Mouse (Mus musculus) activated CD4-positive, CD25-positive, alpha-beta regulatory T cell, adult 4 months (primary cell): ENCODE measurements around the gene Gm20708. TPM values are rescaled to one million over a fixed set of nuclear protein-coding genes. Genes with fewer than 3 reads are reported as not detected.
"Not testable (repeated sequence)": the region's sequence is repeated elsewhere in the genome, so short reads cannot be mapped to it uniquely, and the experiment has no call there.

Experiments used
- ATAC-seq: one replicate; pipeline ENCODE4 v1.8.0; 2017
- polyA plus RNA-seq, 2 experiments: library from polyadenylated mRNA; unstranded; fragments of 100-300 nt; shearing (Covaris generic); gene quantifications; one replicate each; pipeline ENCODE4 v1.2.1; 2017

Gm20708 gene
- polyA plus RNA-seq, 2 experiments from 2014 or later: 3.8 to 5.6 TPM

DNA sequence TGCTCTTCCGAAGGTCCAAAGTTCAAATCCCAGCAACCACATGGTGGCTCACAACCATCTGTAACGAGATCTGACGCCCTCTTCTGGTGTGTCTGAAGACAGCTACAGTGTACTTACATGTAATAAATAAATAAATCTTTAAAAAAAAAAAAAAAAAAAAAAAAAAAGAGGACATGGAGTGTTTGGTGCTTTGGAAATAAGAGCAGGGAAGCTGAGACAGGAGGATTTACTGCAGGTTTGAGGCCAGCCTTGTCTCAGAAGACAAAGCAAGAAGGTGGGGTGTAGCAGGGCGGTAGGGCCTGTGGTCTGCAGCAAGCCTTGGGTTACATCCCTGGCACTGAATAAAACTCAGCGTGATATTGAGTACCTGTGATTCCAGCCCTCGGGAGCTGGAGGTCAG, 24.0 kb downstream of the Gm20708 start:
- not testable (repeated sequence) for ATAC-seq

DNA sequence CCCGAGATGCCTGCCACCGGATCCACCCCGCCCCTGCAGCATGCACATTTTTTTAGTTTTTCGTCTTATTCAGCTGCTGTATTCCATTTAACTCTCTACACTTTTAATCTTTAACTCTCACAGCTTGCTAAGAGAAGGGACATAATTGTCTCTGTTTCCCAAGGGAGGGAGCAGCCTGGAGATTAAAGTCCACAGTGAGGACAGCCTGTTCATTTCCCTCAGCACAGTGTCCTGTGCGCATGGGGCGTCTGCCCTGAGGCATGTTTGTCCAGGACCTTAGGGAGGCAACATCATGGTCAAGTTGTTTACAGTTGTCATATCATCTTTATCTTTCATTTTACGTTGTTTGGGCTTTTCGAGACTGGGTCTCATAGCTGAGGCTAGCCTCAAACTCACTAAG, 24.6 kb downstream of the Gm20708 start:
- ATAC-seq: no peak

DNA sequence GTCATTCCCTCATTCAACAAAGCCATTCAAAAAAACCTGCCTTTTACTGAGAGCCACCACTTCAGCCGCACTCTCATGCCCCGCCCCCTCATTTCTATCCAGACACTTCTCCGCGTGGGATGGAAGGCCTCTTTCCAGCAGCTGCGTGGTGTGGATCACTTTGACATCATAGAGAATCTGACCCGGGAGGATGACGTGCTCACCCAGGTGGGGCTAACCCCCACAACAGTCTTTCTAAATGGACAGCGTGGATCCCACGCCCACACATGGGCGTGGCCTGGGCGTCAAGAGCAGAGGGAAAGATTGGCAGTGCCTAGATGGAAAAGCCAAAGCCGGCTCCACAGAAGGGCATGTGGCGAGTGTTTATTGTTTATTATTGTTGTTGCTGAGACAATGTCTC, 26.8 kb downstream of the Gm20708 start:
- no peak for ATAC-seq

DNA sequence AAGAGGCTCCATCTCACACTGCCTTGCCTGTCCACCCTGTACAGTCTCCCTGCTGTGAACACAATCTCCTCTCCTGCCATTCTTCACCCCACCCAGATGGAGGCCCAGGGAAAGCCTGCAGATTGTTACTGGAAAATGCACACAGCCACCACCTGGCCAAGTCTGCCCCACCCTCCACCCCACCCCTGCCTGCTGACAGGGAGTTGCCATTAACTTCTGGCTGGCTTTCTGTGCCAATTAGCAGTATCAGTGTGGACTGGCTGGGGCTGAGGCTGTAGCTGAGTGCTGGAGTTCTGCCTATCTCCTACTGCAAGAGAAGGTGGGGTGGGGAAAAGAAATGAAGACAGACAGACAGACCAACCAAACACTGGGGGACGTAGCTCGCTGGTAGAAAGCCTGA, 29.1 kb downstream of the Gm20708 start:
- no peak for ATAC-seq

DNA sequence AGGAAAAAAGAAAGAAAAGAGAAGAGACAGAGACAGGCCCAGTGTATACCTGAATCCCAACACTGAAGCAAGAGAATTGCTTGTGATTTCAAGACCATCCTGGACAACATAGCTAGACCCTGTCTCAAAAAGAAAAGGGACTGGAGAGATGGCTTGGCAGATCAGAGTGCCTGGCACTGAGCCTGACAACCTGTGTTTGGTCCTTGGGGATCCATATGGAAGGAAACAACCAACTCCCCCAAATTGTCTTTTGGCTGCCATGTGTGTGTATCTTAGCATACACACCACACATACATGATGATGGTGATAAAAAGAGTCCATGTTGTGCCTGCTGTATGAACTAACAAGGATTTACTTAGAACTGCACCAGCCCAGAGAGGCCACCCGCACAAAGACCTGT, 29.6 kb downstream of the Gm20708 start:
- ATAC-seq: no peak

DNA sequence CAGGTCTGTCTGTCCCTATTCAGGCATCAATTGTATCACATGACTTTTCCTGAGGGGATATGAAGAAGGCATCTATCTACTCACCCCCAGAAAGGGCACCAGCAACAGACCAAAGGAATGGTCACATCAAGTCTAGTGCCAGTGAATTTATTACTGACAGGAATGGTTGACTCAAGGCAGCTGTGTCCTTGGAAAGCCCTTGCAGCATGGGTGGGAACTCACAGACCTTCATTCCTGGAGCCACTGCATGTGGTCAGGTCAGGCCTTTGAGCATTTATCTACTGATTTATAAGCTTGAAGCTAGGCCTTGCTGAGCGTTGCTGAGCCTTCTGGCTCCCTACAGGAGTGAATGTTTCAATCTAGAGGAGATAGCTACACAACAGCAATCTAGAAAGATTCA, 31.4 kb downstream of the Gm20708 start:
- ATAC-seq: no peak

DNA sequence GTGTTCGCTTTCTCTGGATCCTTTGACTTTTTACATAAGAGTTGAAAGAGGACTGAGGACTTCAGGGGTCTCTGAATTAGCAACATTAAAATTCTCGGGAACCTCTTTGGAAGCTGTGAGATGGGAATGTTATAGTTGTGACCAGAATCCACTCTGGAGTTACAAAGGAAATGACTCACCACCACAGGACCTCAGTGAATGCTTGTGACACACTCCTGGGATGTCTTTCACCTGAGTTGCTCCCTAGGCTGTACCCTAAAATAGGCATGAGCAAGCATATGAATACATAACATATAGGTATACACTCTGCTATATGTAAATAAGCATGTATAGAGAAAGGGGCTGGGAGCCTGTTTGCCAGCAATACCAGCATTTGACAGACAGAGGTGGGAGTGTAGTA, 34.0 kb downstream of the Gm20708 start:
- no peak for ATAC-seq

DNA sequence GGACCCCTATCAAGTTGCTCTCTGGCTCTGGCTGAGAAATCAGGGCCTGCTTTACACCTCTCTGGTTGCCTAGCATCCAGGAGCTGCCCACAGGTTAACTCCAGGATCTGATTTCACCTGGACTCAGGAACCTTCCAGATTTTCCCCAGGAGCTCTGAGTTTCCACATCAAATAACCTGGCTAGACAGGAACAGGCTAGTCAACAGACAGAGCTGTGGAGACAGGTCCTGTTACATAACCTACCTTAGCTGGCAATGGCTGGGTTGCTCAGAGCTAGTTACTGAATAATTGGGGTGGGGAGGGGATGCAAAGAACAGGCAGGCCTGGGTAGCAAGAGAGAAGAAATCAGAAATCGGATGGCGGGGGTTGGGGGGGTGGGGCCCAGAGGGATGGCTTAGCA, 35.5 kb downstream of the Gm20708 start:
- ATAC-seq: no peak

DNA sequence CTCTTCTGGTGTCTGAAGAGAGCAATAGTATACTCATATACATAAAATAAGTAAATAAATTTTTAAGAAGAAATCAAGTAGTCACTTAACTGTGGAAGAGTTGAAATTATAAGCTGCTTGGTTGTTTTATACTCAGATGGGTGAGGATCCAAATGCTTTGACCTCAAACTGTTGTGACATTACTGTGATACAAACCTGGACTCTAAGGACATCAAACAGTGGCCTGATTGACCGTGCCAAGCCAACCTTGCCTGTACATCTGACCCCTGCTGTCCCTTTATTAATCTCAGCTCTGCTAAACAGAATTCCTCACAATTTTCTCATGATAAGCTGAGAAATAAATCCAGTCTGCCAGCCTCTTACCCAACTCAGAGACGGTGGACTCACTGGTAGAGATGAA, 36.2 kb downstream of the Gm20708 start:
- no peak for ATAC-seq

DNA sequence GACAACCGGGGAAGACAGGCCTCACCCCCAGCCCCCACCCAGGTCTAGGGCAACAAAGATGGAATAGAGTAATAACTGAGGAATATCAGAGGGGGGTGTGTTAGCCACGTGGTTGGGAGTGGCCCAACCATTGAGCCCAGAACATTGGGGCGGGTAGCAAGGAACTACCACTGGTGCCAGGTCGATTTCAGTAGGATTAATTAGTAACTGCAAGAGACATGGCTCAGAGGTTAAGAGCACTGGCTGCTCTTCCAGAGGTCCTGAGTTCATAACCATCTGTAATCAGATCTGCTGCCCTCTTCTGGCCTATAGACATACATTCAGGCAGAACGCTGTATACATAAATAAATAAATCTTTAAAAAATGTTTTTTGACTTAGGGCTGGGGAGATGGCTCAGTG, 37.2 kb downstream of the Gm20708 start:
- no peak for ATAC-seq

DNA sequence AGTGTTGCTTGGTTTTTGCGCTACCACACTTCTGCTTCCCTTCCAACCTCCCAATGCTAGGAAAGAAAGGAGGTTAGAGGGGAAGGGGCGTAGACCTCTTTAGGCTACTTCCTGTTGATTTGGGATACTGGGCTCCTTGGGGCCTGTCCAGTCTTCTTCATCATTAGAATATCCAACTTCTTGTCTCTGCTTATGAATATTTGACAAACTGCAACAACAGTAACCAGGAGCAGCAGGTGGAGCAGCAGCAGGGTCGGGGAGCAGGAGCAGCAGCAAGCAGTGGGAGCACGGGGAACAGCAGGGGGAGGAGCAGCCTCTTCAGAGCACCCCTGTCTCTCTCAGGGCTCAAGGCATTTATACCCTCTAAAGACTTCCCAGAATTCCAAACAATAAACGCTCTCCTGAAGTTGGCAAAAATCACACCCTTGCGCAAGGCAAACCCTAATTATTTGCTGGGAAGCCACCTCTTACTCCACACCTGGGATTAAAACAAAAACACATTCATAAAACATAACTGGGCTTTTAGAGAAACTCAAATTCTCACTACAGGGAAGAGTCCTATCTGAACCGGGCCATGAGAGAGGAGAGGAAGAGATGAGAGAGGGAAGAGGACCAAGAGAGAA, 38.2 kb downstream of the Gm20708 start:
- no peak for ATAC-seq

DNA sequence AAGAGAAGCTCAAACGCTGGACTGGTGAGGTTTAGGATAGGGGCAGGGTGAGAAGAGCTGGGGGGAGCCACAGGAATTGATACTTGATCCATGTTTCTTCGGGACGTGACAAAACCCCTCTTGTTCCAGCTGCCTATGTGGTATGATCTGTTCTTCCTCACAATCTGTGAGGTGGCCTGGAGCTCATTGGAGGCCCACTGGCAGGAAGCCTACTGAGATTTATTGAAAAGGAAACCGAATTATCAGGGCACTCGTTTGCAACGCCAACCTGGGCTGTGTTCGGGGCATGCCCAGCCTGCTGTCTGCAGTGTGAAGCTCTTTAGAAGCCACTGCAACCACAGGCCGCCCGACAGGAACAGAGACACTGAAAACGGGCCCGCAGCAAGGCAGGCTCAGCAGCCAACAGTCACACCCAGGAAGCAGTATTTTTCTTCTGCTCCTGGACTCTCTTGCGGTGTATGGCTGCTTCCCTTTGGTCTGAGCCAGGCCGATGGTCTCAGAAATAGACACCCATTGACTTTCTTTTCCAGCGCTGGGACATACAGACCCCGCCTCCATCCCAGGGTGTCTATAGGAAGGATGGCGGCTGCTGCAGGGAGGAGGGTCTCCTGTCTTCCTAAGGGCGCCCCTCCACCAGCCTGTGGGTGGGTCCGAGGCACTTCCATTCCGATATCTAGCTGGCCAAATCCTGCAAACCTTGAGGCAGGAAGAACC, 39.0 kb downstream of the Gm20708 start:
- ATAC-seq: peak; percentile 77

DNA sequence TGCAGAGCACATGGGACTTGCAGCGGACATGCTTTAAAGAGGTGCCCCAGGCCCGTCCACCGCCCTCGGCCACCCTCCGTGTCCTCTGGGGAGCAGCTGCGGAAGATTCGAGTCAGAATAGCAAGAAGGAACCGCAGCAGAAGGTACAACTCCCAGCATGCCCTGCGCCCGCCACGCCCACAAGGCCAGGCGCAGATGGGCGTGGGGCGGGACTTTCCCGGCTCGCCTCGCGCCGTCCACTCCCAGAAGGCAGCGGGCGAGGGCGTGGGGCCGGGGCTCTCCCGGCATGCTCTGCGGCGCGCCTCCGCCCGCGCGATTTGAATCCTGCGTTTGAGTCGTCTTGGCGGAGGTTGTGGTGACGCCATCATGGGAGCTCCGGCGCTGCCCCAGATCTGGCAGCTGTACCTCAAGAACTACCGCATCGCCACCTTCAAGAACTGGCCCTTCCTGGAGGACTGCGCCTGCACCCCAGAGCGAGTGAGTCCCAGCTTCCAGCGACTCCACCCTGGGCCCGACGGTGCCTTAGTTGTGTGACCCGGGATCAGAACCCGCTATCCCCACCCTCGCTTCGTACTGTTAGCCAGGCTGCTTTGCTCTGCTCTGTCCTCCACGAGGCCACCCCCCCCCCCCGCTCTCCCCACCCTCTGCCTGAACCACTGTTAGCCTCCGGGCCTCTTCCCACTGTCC, 39.7 kb downstream of the Gm20708 start, which contains the start of gene Birc5:
TSS of gene Birc5 (plus strand) at position 267 of the 687 bp plus-strand sequence.
- peak; percentile 72 for ATAC-seq

DNA sequence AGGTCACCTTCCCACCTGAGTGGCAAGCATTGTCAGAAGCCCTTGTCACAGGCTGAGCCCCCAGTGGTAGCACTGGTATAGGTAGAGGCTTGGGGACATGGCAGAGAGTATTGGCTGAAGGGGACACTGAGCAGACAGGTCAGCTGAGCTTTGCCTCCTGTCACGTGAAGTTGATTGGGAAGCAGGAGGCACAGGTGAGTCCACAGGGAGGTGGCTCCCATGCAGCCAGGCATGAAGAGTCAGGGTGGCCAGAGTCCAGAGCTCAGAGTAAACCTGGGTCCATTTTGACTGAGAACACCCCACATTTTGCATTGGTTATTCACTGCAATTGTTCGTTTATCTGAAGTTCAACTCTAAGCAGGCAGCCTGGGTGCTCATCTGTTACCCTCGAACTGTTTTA, 43.4 kb downstream of the Gm20708 start:
- no peak for ATAC-seq

DNA sequence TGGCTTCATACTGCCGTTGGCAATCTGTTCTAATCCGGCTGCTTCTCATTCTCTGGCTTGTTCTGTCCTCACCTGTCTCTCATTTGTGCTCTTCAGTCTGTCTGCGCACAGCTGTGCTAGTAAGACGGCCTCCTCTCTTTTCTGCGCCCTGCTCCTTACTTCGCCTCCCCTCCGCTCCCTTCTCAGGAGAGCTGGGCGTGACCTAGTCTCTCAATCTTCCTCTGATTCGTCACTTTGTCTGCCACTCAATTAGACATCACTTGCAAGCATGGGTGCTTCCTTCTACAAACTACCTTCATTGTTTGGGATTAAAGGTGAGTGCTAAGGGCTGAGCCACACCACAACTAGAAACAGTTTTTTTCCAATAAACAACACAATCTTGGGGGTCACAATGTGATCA, 44.8 kb downstream of the Gm20708 start:
- no peak for ATAC-seq

DNA sequence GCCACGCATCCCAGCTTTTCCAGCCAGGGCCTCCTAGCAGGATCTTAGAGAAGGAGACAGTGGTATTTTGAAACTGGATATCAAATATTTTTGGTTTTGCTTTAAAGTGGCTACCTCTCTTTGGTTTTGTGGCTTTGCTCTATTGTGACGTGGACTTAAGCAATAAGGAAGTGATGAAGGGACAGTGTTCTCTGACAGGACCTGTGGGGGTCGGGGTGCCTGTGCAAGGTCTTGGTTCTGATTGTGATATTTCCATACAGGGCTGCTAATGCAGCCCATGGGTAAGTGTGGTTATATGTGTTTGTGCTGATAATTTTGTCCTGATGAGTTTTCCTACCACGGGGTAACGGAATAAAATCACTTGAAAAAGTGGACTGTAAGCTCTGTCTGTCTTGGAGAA, 45.9 kb downstream of the Gm20708 start:
- no peak for ATAC-seq

DNA sequence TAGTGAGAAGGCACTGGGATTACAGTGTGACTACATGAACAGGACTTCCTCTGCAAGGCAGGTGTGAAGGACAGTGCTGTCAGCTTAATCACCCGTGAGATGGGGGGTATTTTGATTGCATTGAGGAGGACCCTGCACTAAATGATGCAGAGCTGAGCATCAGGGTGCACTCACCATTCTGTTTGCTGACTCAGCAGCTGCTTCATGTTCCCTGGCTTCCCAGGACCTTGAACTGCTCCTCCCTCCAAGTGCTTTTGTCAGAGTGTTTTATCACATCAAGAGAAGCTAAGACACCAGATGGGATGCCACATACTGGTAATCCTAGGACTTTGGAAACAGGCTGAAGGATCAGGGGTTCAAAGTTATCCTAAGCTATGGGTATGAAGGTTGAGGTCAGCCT, 46.5 kb downstream of the Gm20708 start:
- no peak for ATAC-seq

DNA sequence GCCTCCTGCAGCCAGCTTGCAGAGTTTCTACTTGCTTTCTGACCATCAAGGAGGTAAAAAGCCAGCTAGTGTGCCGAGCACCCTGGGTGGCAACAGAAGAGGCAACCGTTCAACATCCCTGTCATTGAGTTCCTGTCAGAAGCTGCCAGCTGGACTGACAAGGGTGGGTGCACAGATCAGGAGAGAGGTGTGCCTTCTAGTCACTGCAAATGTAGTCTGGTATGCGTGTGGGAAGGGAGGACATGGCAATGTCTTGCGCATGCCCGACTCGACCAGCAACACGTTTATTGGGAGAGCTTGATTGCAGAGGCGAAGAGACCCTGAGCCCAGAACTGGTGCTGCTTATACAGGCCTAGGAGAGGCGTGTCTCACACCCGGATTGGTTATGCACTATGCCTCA, 48.0 kb downstream of the Gm20708 start:
- ATAC-seq: no peak

DNA sequence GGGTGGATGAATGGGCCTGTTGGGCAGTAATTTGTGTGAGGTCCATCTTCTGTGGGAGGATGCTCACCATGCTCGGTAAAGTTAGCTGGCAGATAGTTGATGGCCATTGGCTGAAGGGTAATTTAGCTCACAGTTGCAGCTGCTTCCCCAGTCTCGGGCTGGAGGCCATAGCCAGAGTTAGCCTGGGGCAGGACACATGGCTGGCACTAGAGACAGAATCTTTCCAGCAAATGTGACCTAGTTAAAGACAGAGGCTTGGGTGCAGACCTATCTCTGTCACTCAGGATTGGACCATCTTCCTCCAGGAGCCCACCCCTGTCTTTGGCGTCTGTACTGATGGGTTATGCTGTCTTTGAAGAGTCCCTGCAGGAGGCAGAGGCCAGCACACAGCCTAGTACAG, 48.9 kb downstream of the Gm20708 start:
- ATAC-seq: no peak

DNA sequence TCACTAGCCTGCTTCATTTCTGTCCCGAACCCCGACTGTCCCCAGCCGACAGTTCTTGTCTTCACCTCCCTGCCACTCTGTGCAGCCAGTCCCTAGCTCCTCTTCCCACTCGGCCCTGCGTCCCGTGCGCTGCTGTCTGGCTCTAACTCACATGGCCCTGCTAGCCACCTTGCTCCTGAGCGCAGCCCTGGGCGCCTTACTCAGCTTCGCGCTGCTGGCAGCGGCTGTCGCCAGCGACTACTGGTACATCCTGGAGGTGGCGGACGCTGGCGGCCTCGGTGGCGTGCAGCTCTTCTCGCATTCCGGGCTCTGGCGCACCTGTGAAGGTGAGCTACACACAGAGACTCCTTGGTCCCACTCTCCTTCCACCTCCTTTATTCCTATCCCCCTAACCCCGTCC, 51.1 kb downstream of the Gm20708 start, which contains the start of gene Tmem235:
TSS of gene Tmem235 (plus strand) at position 152 of the 400 bp plus-strand sequence.
- ATAC-seq: no peak

DNA sequence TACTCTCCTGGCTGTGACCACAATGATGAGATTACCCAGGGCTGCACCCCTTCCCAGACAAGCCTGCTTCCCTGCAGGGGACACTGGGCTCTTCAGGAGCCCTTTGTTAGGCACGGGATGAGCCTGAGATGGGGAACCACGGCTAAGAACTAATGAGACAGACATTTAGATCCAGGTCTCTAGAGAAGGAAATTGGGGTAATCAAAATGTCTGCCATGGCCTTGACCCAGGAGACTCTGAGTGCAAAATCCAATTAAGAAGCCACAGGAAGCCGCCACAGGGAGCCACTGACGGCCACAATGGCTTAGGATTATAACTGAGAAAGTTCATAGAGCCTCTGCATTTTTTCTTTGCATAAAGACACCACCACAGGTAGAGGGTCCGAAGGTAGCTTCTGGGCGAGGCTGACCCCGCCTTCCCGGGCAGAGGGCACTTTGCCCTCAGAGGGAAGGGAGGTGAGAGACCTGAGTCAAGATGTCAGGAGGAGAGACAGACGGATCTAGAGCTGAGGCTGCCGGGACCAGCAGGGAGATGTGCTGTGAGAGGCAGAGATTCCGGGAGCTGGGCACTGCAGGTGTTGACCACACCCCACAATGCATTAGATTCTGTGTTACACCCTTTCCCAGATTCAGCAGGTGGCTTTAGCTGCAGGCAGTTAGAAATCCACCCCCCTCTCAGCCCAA, 53.8 kb downstream of the Gm20708 start:
- ATAC-seq: no peak

DNA sequence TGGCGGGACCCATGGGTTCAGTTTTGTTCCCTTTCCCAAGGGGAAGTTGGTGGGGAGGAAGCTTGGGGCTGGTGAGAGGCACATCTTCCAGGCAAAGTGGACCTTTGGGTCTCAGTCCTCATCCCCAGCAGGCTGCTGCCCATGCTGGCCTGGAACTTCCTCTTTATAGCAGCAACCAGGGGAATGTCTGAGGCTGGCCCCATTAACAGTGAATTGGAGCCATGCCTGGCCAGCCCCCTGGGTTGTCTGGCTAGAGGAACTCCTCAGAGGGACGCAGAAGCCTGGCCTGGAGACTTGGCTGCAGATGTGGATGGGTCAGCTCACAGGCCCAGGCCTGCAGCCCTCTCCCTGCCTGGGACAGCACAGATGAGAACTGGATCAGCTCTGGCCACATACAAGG, 55.3 kb downstream of the Gm20708 start:
- no peak for ATAC-seq

DNA sequence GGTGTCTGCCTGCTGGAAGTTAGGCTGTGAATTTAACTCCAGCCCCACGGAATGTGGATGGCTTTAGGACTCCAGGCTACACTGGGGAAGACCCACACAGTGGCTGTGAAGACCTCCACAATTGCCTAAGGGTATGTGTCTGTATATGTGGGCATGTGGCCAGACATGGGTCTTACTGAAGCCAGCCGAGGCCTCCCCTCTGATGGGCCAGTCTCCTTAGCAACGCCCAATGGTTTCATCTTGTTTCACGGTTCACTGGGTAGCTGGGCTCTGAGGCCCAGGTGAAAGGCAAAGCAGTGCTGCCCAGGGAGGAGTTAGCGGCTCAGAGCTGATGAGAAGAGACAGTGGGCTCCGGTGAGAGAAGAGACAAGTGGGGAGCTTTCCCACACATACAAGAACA, 56.5 kb downstream of the Gm20708 start:
- no peak for ATAC-seq
